Comparison of ENCODE assay signal across 20 mouse cellular contexts in the genomic region with DNA sequence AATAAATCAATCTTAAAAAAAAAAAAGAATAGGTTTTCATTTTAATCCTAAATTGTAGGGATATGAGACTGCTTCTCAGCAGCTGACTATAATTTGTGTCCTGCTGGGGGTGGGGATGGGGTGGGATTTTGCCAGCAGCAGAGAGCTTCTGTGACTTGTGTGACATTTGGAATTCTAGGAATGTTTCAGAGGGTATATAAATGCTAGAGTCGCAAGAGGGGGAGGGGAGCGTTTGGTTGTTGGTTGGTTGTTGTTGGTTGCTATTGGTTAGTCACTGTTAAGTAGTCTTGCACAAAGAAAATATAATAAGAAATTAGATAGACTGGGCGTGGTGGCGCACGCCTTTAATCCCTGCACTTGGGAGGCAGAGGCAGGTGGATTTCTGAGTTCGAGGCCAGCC.
"Had no signal": no experiment of that assay in that cellular context is flagged by ENCODE, and none has a peak within 500 bp of the region (broad histone marks: within the 10 kb centered on the region; RNA-seq: fewer than 3 reads in every experiment).

No protein-coding gene starts in this region.

- H3K4me3 ChIP-seq: layer of hippocampus, adult 2 months; limb, embryonic 13.5 days; liver, embryonic 13.5 days; megakaryocyte, embryonic 14.5 days; midbrain, embryonic 10.5 days; midbrain, embryonic 13.5 days; myocyte; neural tube, embryonic 13.5 days had no signal

- H3K36me3 ChIP-seq: limb, embryonic 13.5 days; liver, embryonic 13.5 days; midbrain, embryonic 10.5 days; midbrain, embryonic 13.5 days; neural tube, embryonic 13.5 days had no signal

- H3K9ac ChIP-seq: limb, embryonic 13.5 days; liver, embryonic 13.5 days; midbrain, embryonic 13.5 days; neural tube, embryonic 13.5 days had no signal

- DNase-seq: kidney, adult 8-10 months; kidney, postnatal 25 days; layer of hippocampus, postnatal 36 days; left cerebral cortex, postnatal 4 days; liver, embryonic 13.5 days; lung, adult 2 months; thymus, adult 2 months; thymus, postnatal 14 days; thymus, postnatal 4 days had no signal

- H3K4me2 ChIP-seq: limb, embryonic 13.5 days; liver, embryonic 13.5 days; midbrain, embryonic 13.5 days; neural tube, embryonic 13.5 days had no signal

- ATAC-seq: intestine, postnatal 0 days; lung, postnatal 0 days; midbrain, embryonic 13.5 days; midbrain, embryonic 16.5 days had no signal

- H3K27ac ChIP-seq: layer of hippocampus, adult 2 months; limb, embryonic 13.5 days; liver, embryonic 13.5 days; midbrain, embryonic 10.5 days; midbrain, embryonic 13.5 days; neural tube, embryonic 13.5 days; stomach, postnatal 0 days had no signal

- H3K9me3 ChIP-seq: limb, embryonic 13.5 days; liver, embryonic 13.5 days; megakaryocyte, embryonic 14.5 days; midbrain, embryonic 10.5 days; midbrain, embryonic 13.5 days; neural tube, embryonic 13.5 days had no signal

- H3K27me3 ChIP-seq: limb, embryonic 13.5 days; liver, embryonic 13.5 days; megakaryocyte, embryonic 14.5 days; midbrain, embryonic 13.5 days; neural tube, embryonic 13.5 days had no signal
